Mouse (Mus musculus) liver, postnatal 0 days (tissue): Measurements from ENCODE around the gene 9230102O04Rik.

Source experiments
- CTCF ChIP-seq: sonication (generic); IDR thresholded peaks from 2 replicates; pipeline ENCODE4 v1.5.1; 2016; ENCODE audit warnings: antibody characterized with exemption, low read depth
- EP300 ChIP-seq: IDR thresholded peaks from 2 replicates; pipeline ENCODE4 v1.6.1; 2016; ENCODE audit warnings: antibody characterized with exemption, low read depth, mild to moderate bottlenecking

DNA sequence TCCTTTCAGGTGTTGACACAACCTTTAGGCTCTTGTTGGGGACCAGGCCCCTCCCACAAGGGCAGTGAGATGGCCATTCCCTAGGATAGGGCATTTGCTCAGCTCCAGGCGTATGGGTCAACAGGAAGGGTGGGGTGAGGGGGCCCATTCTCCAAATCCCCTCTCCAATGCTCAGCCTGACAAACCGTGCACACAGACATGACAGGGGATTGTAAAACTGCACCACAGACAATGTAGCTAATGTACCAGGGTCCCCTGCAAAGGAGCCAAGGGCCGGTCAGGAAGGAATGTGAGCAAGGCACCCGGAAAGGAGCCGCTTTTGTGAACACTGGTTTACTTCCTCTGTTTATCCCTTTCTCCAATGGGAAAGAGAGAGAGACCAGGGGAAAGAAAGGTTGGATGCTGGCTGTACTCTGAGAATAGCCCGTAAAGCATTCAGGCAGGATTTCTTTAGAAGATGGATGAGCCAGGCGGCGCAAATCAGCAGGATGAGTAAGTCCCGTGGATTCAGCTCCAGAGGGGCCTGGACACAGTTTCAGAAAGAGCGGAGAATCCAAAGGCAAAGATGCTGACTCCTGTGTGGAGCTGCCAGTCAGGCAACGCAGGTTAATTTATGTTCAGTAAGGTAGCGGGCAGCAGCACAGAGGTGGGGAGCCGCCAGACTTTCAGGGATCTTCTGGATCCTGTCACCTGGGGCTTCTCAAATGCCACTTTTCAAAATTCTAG, 36.3 kb downstream of the 9230102O04Rik start:
- TF ChIP-seq CTCF (no peak), EP300 (no peak)
